24 mouse cellular contexts compared by ENCODE assay signal in the genomic region with DNA sequence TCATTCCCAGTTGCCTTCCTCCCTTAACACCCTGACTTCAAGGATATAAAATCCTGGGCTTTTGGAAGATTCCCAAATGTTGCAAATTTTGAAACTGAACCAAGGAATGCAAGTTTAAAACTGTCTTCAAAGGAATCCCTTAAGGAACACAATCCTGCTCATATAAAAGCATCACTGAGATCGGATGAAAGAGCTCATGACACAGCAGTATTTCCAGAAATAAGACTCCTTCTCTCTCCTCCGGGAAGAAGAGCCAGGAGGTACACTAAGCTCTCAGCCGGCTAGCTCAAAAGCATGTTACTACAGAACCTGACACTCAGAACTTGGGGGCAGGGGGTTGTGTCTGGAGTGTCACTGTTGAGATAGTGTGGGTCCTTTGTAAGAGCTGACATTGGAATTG.
DNase-seq lines count a peak whose midpoint lies in the region; ATAC-seq and TF ChIP-seq lines count a peak whose summit lies in the region.
"Had no signal": no experiment of that assay in that cellular context is flagged by ENCODE, and none has a peak within 500 bp of the region (broad histone marks: within the 10 kb centered on the region; RNA-seq: fewer than 3 reads in every experiment).

No protein-coding gene starts in this region.

- H3K4me3 ChIP-seq in embryonic facial prominence, embryonic 14.5 days (ENCODE audit: low read depth, low read length) = no peak overlapping the region
- H3K4me3 ChIP-seq in embryonic facial prominence, embryonic 10.5 days = no peak overlapping the region
- H3K4me3 ChIP-seq in layer of hippocampus, adult 2 months = no peak overlapping the region
- H3K4me3 ChIP-seq in lung, embryonic 14.5 days (ENCODE audit: low read depth, low read length) = no peak overlapping the region
- H3K4me3 ChIP-seq in embryonic facial prominence, embryonic 15.5 days (replicated peaks) = no peak overlapping the region
- no peak overlapping the region for H3K4me3 ChIP-seq in midbrain, postnatal 0 days (ENCODE audit: low read depth, low read length)
- H3K4me3 ChIP-seq: erythroblast, embryonic 14.5 days; forebrain, embryonic 12.5 days; forebrain, embryonic 15.5 days; gastrocnemius, adult 2 months; hindbrain, embryonic 12.5 days; hindbrain, embryonic 15.5 days had no signal

- ATAC-seq in embryonic facial prominence, embryonic 14.5 days (ENCODE audit: low read depth) = no peak
- ATAC-seq in lung, embryonic 14.5 days (ENCODE audit: insufficient read depth) = no peak
- ATAC-seq in embryonic facial prominence, embryonic 15.5 days (ENCODE audit: insufficient number of reproducible peaks, low FRiP score, low TSS enrichment, low read depth) = no peak
- ATAC-seq in midbrain, postnatal 0 days (ENCODE audit: low FRiP score) = no peak
- ATAC-seq: forebrain, embryonic 15.5 days; Patski had no signal

- no peak for TF ChIP-seq CTCF in layer of hippocampus, adult 2 months (conservative IDR thresholded peaks at IDR 0.05)
- TF ChIP-seq CTCF in lung, embryonic 14.5 days (IDR thresholded peaks at IDR 0.05; ENCODE audit: low read depth) = no peak
- TF ChIP-seq CTCF in midbrain, postnatal 0 days (IDR thresholded peaks at IDR 0.05) = no peak

- no peaks in the 10 kb centered on the region for H3K36me3 ChIP-seq in embryonic facial prominence, embryonic 14.5 days (ENCODE audit: control insufficient read depth, insufficient read depth, low read length)
- H3K36me3 ChIP-seq in embryonic facial prominence, embryonic 10.5 days (replicated peaks) = no peaks in the 10 kb centered on the region
- no peaks in the 10 kb centered on the region for H3K36me3 ChIP-seq in lung, embryonic 14.5 days (ENCODE audit: insufficient read depth)
- no peaks in the 10 kb centered on the region for H3K36me3 ChIP-seq in embryonic facial prominence, embryonic 15.5 days
- H3K36me3 ChIP-seq in midbrain, postnatal 0 days (ENCODE audit: insufficient read depth, low read length) = no peaks in the 10 kb centered on the region
- H3K36me3 ChIP-seq: forebrain, embryonic 12.5 days; forebrain, embryonic 15.5 days; hindbrain, embryonic 12.5 days; hindbrain, embryonic 15.5 days had no signal

- no peak overlapping the region for H3K9ac ChIP-seq in embryonic facial prominence, embryonic 14.5 days (ENCODE audit: low read depth, low read length)
- H3K9ac ChIP-seq in lung, embryonic 14.5 days = no peak overlapping the region
- no peak overlapping the region for H3K9ac ChIP-seq in embryonic facial prominence, embryonic 15.5 days
- H3K9ac ChIP-seq in midbrain, postnatal 0 days (replicated peaks; ENCODE audit: low read length, poor library complexity, severe bottlenecking) = no peak overlapping the region
- H3K9ac ChIP-seq: forebrain, embryonic 12.5 days; forebrain, embryonic 15.5 days; hindbrain, embryonic 12.5 days; hindbrain, embryonic 15.5 days had no signal

- WGBS in embryonic facial prominence, embryonic 14.5 days = 50% methylated on average over 3 of the region's 3 CpGs
- 88% methylated on average over 3 of the region's 3 CpGs for WGBS in embryonic facial prominence, embryonic 10.5 days
- 56% methylated on average over 3 of the region's 3 CpGs for WGBS in lung, embryonic 14.5 days
- WGBS in embryonic facial prominence, embryonic 15.5 days = 45% methylated on average over 3 of the region's 3 CpGs
- WGBS in midbrain, postnatal 0 days = 44% methylated on average over 3 of the region's 3 CpGs

- DNase-seq in embryonic facial prominence, embryonic 14.5 days (ENCODE audit: low spot score) = peak; percentile 45
- DNase-seq in embryonic facial prominence, embryonic 10.5 days (ENCODE audit: low spot score) = no peak
- DNase-seq in layer of hippocampus, adult 2 months (ENCODE audit: low spot score in 2 of 2) = no peak
- no peak for DNase-seq in layer of hippocampus, adult 11-12 months (ENCODE audit: low spot score)
- DNase-seq in lung, embryonic 14.5 days = peak; percentile 51
- DNase-seq in lung, postnatal 36 days = no peak
- no peak for DNase-seq in midbrain, postnatal 0 days (ENCODE audit: low spot score)
- DNase-seq: adrenal gland, postnatal 14 days; cerebellum, adult 11-12 months; cerebellum, adult 8-10 months; cerebellum, postnatal 10 days; cerebellum, postnatal 36 days; embryo, embryonic 11 days; gastrocnemius, adult 2 months; gastrocnemius, postnatal 14 days; heart, adult 11 months had no signal

- H3K27me3 ChIP-seq in embryonic facial prominence, embryonic 14.5 days (replicated peaks; ENCODE audit: control insufficient read depth, insufficient read depth, low read length) = no peaks in the 10 kb centered on the region
- H3K27me3 ChIP-seq in embryonic facial prominence, embryonic 10.5 days (replicated peaks; ENCODE audit: low read depth, poor library complexity, severe bottlenecking) = no peaks in the 10 kb centered on the region
- no peaks in the 10 kb centered on the region for H3K27me3 ChIP-seq in lung, embryonic 14.5 days (ENCODE audit: insufficient read depth, low read length)
- no peaks in the 10 kb centered on the region for H3K27me3 ChIP-seq in embryonic facial prominence, embryonic 15.5 days
- H3K27me3 ChIP-seq in midbrain, postnatal 0 days (ENCODE audit: insufficient read depth, low read length) = no peaks in the 10 kb centered on the region
- H3K27me3 ChIP-seq: forebrain, embryonic 12.5 days; forebrain, embryonic 15.5 days; hindbrain, embryonic 12.5 days; hindbrain, embryonic 15.5 days; Patski had no signal

- H3K4me2 ChIP-seq in embryonic facial prominence, embryonic 14.5 days (ENCODE audit: low read depth, low read length) = no peak overlapping the region
- no peak overlapping the region for H3K4me2 ChIP-seq in lung, embryonic 14.5 days
- no peak overlapping the region for H3K4me2 ChIP-seq in embryonic facial prominence, embryonic 15.5 days (replicated peaks)
- no peak overlapping the region for H3K4me2 ChIP-seq in midbrain, postnatal 0 days (ENCODE audit: low read depth, low read length, poor library complexity, severe bottlenecking)
- H3K4me2 ChIP-seq: forebrain, embryonic 12.5 days; forebrain, embryonic 15.5 days; heart, embryonic 11.5 days; hindbrain, embryonic 12.5 days; hindbrain, embryonic 15.5 days had no signal

- no peaks in the 10 kb centered on the region; the same call in 1 of the 2 replicates for H3K4me1 ChIP-seq in embryonic facial prominence, embryonic 14.5 days (ENCODE audit: control insufficient read depth, insufficient read depth, low read length)
- H3K4me1 ChIP-seq in embryonic facial prominence, embryonic 10.5 days = peaks cover 14% of the 10 kb centered on the region
- H3K4me1 ChIP-seq in lung, embryonic 14.5 days (ENCODE audit: insufficient read depth) = no peaks in the 10 kb centered on the region
- H3K4me1 ChIP-seq in embryonic facial prominence, embryonic 15.5 days = no peaks in the 10 kb centered on the region
- H3K4me1 ChIP-seq in midbrain, postnatal 0 days (ENCODE audit: insufficient read depth, low read length) = no peaks in the 10 kb centered on the region
- H3K4me1 ChIP-seq: forebrain, embryonic 12.5 days; forebrain, embryonic 15.5 days; hindbrain, embryonic 12.5 days; hindbrain, embryonic 15.5 days had no signal

- no peak overlapping the region for H3K27ac ChIP-seq in embryonic facial prominence, embryonic 14.5 days (replicated peaks; ENCODE audit: low read depth, low read length)
- no peak overlapping the region for H3K27ac ChIP-seq in embryonic facial prominence, embryonic 10.5 days (replicated peaks)
- 0 out of 2 replicates have a peak overlapping the region, but pooled peaks have one; percentile 28 for H3K27ac ChIP-seq in layer of hippocampus, adult 2 months
- H3K27ac ChIP-seq in lung, embryonic 14.5 days (ENCODE audit: low read depth) = no peak overlapping the region
- H3K27ac ChIP-seq in embryonic facial prominence, embryonic 15.5 days (replicated peaks) = 0 out of 2 replicates have a peak overlapping the region, but pooled peaks have one; percentile 11
- H3K27ac ChIP-seq in midbrain, postnatal 0 days (ENCODE audit: low read depth, low read length) = no peak overlapping the region
- H3K27ac ChIP-seq: forebrain, embryonic 12.5 days; forebrain, embryonic 15.5 days; gastrocnemius, adult 2 months; hindbrain, embryonic 12.5 days; hindbrain, embryonic 15.5 days had no signal

- H3K9me3 ChIP-seq in embryonic facial prominence, embryonic 14.5 days (ENCODE audit: control insufficient read depth, low read length) = no peaks in the 10 kb centered on the region
- H3K9me3 ChIP-seq in embryonic facial prominence, embryonic 10.5 days = no peaks in the 10 kb centered on the region
- H3K9me3 ChIP-seq in lung, embryonic 14.5 days (ENCODE audit: low read depth, low read length) = no peaks in the 10 kb centered on the region
- H3K9me3 ChIP-seq in embryonic facial prominence, embryonic 15.5 days (replicated peaks) = no peaks in the 10 kb centered on the region
- no peaks in the 10 kb centered on the region for H3K9me3 ChIP-seq in midbrain, postnatal 0 days (ENCODE audit: low read length)
- H3K9me3 ChIP-seq: forebrain, embryonic 12.5 days; forebrain, embryonic 15.5 days; hindbrain, embryonic 12.5 days; hindbrain, embryonic 15.5 days had no signal

Comparison
In these comparisons a context has a peak if more than half of its experiments do, and no peak if none do; other contexts are left out.
1. DNase-seq: peak in embryonic facial prominence, embryonic 14.5 days (single experiment) and lung, embryonic 14.5 days (single experiment); none in embryonic facial prominence, embryonic 10.5 days (single experiment), layer of hippocampus, adult 2 months (0 of 2), layer of hippocampus, adult 11-12 months (single experiment), lung, postnatal 36 days (single experiment) and midbrain, postnatal 0 days (single experiment).
2. H3K27ac ChIP-seq: peak in layer of hippocampus, adult 2 months (single experiment) and embryonic facial prominence, embryonic 15.5 days (single experiment); none in embryonic facial prominence, embryonic 14.5 days (single experiment), embryonic facial prominence, embryonic 10.5 days (single experiment), lung, embryonic 14.5 days (single experiment) and midbrain, postnatal 0 days (single experiment).